Mouse (Mus musculus) liver, postnatal 0 days (tissue): ENCODE measurements around the gene Zc3h7b. TPM values are rescaled to one million over a fixed set of nuclear protein-coding genes. Genes with fewer than 3 reads are reported as not detected.

Experiments
- ATAC-seq: fragments of 200-750 bp; cut with Nextera tagmentation; 2 replicates; pipeline ENCODE4 v1.8.0; 2017; ENCODE audit warnings: mild to moderate bottlenecking, moderate library complexity
- DNase-seq: peaks from one replicate; pipeline ENCODE4 v3.0.0-alpha.2; 2016
- H3K27ac ChIP-seq: fragments of 300-500 bp; sonication (generic); 2 replicates; pipeline ENCODE4 v1.5.1; 2014; ENCODE audit warnings: antibody characterized with exemption, moderate library complexity, mild to moderate bottlenecking, low read depth
- H3K27me3 ChIP-seq: fragments of 300-500 bp; sonication (generic); 2 replicates; pipeline ENCODE4 v1.6.1; 2014; ENCODE audit warnings: low read length, control low read depth, mixed read lengths; ENCODE audit not compliant: insufficient read depth
- H3K36me3 ChIP-seq: fragments of 300-500 bp; sonication (generic); replicated peaks from 2 replicates; pipeline ENCODE4 v1.6.1; 2014; ENCODE audit warnings: mild to moderate bottlenecking, control low read depth, low read length, moderate library complexity, mixed read lengths; ENCODE audit not compliant: insufficient read depth
- H3K4me1 ChIP-seq: fragments of 300-500 bp; sonication (generic); 2 replicates; pipeline ENCODE4 v1.6.1; 2014; ENCODE audit warnings: antibody characterized with exemption, mild to moderate bottlenecking, control low read depth; ENCODE audit not compliant: insufficient read depth
- H3K4me2 ChIP-seq: fragments of 300-500 bp; sonication (generic); 2 replicates; pipeline ENCODE4 v1.6.1; 2014; ENCODE audit warnings: low read depth, mild to moderate bottlenecking, low read length, moderate library complexity, mixed read lengths
- H3K4me3 ChIP-seq: fragments of 300-500 bp; sonication (generic); 2 replicates; pipeline ENCODE4 v1.5.1; 2014; ENCODE audit warnings: low read depth, low read length
- H3K9ac ChIP-seq: fragments of 300-500 bp; sonication (generic); replicated peaks from 2 replicates; pipeline ENCODE4 v1.6.1; 2014; ENCODE audit warnings: mild to moderate bottlenecking, moderate library complexity
- H3K9me3 ChIP-seq: fragments of 300-500 bp; sonication (generic); 2 replicates; pipeline ENCODE4 v1.6.1; 2016; ENCODE audit warnings: mild to moderate bottlenecking, control low read depth, low read length, mixed read lengths
- CTCF ChIP-seq: sonication (generic); IDR thresholded peaks from 2 replicates; pipeline ENCODE4 v1.5.1; 2016; ENCODE audit warnings: antibody characterized with exemption, low read depth
- EP300 ChIP-seq: IDR thresholded peaks from 2 replicates; pipeline ENCODE4 v1.6.1; 2016; ENCODE audit warnings: antibody characterized with exemption, low read depth, mild to moderate bottlenecking
- WGBS: fragments of 180-500 bp; shearing (Covaris S2); extraction: QIAGEN DNeasy Blood & Tissue Kit; methylation state at CpG from one replicate; pipeline ENCODE4 v1.1.7; 2014; ENCODE audit not compliant: insufficient replicate concordance; 5-methylcytosine and 5-hydroxymethylcytosine counted together
- polyA plus RNA-seq: library from polyadenylated mRNA; unstranded; fragments of >200 nt; fragmentation: Nextera tagmentation; extraction: Ambion mirVana; gene quantifications from 2 replicates; pipeline ENCODE4 v1.2.1, GENCODE M21; 2015

Gene Zc3h7b
- polyA plus RNA-seq, 1 experiment from 2014 or later, result 4.2 TPM

DNA sequence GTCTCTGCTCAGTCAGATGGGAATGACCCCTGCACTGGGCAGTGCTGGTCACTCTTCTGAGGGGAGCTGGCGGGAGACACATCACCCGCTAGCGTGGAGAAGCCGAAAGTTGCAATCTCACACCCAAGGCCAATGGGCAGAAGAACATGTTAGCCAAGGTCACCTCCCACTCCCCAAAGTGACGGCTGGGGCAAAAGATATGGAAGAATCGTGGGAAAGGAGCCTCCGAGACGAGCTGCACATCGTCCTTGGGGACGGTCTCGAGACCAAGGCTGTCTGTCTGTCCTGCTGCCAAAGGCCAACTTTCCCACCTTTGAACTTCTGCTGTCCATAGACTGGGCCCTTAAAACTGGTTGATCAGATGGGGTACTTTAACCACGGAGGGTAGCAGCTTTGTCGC lies 42.7 kb downstream of the Zc3h7b start:
- Histone ChIP-seq H3K9me3 (no peaks in the 10 kb centered on the region), H3K27ac (no peak overlapping the region), H3K36me3 (peaks cover 30% of the 10 kb centered on the region), H3K4me3 (no peak overlapping the region), H3K9ac (no peak overlapping the region), H3K27me3 (no peaks in the 10 kb centered on the region), H3K4me2 (no peak overlapping the region), H3K4me1 (no peaks in the 10 kb centered on the region)
- TF ChIP-seq EP300 (no peak), CTCF (no peak)
- ATAC-seq, result no peak
- DNase-seq, result no peak
- 82% methylated on average over 13 of the region's 13 CpGs for WGBS

DNA sequence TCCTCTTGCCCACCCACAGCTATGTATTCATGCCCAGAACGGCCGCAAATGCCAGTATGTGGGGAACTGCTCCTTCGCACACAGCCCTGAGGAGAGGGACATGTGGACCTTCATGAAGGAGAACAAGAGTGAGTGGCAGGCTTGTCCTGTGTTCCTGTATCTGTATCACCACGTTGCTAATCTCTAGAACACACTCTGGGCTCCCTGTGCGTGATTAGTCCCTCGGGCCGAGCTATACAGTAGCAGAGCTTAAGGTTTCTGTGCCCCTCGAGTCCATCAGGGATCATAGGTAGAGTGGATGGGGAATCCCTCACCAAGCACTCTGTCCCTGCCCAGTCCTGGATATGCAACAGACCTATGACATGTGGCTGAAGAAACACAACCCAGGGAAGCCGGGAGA lies 47.6 kb downstream of the Zc3h7b start:
- TF ChIP-seq EP300 (no peak), CTCF (no peak)
- Histone ChIP-seq H3K27me3 (no peaks in the 10 kb centered on the region), H3K4me2 (no peak overlapping the region), H3K4me3 (no peak overlapping the region), H3K9me3 (no peaks in the 10 kb centered on the region), H3K4me1 (no peaks in the 10 kb centered on the region), H3K36me3 (peaks cover 4% of the 10 kb centered on the region), H3K9ac (no peak overlapping the region), H3K27ac (no peak overlapping the region)
- ATAC-seq (no peak), DNase-seq (no peak)
- 78% methylated on average over 9 of the region's 9 CpGs for WGBS

DNA sequence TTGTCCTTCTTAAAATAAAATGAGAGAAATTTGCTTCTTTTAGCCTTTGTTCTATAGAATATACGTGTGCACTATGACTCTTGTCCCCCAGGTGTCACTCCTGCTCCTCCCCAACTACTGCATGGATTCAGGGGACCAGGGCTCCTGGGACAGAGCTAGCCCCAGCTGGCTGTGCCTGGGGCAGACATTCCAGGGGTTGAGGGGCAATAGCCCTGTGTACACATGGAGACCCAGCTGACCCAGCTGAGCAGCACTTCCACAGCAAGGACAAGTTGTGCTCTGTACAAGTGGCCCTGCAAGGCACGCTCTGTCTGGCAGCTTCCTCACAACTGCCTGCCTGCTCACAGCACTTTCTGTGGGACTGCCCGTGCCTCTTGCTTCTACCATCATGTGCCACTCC lies 51.4 kb downstream of the Zc3h7b start:
- TF ChIP-seq CTCF (peak; percentile 73), EP300 (no peak)
- H3K9me3 ChIP-seq, result no peaks in the 10 kb centered on the region
- H3K36me3 ChIP-seq, result peaks cover 3% of the 10 kb centered on the region; the same call in 1 of the 2 replicates
- no peak overlapping the region for H3K27ac ChIP-seq
- peak; percentile 56; the same call in 1 of the 2 replicates for ATAC-seq
- no peak overlapping the region for H3K4me3 ChIP-seq
- H3K4me1 ChIP-seq, result 0 out of 2 replicates have a peak, but pooled peaks cover 3% of the 10 kb centered on the region
- no peak overlapping the region for H3K9ac ChIP-seq
- no peak overlapping the region for H3K4me2 ChIP-seq
- WGBS, result 65% methylated on average over 3 of the region's 3 CpGs
- H3K27me3 ChIP-seq, result no peaks in the 10 kb centered on the region
- DNase-seq, result no peak

DNA sequence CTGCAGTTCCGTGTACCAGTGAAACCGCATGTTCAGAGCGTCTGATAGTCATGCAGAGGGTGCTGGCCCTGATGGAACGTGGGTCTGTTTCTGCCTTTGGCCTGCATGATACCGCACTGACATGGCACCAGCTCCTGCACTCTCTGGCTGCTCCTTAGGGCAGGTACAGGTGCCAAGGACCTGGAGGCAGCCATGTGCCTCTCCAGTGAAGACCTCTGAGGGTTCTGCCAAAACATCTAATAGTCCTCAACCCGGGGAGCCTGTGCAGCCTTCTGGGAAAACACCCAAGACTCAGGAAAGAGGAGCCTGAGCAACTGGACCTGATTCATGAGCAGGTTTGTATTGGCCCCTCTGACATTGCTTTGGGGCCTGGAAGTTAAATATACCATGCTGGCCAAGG lies 53.0 kb downstream of the Zc3h7b start:
- Histone ChIP-seq H3K9me3 (no peaks in the 10 kb centered on the region), H3K27ac (no peak overlapping the region), H3K4me1 (peaks cover 15% of the 10 kb centered on the region), H3K4me3 (no peak overlapping the region), H3K27me3 (no peaks in the 10 kb centered on the region), H3K4me2 (no peak overlapping the region), H3K9ac (no peak overlapping the region), H3K36me3 (no peaks in the 10 kb centered on the region; the same call in 1 of the 2 replicates)
- DNase-seq, result no peak
- no peak for ATAC-seq
- 80% methylated on average over 6 of the region's 6 CpGs for WGBS
- TF ChIP-seq CTCF, result no peak

DNA sequence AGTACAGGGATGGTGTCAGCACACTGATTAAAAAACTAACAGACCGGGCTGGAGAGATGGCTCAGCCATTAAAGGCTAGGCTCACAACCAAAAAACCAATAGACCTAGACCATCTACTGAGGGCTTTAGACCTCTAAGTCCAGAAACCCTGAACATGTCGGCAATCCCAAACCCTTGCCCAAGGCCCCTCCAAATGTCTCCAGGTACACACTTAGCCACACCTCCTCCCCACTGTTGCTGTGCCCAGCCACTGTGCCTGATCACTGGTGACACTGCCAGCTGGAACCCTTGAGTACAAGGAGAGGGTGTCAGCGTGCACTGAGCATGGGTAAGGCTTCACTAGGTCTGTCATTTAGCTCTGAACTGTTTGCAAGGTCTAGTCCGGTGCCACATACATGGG lies 53.6 kb downstream of the Zc3h7b start:
- DNase-seq, result no peak
- Histone ChIP-seq H3K27me3 (no peaks in the 10 kb centered on the region), H3K9ac (no peak overlapping the region), H3K9me3 (no peaks in the 10 kb centered on the region), H3K4me2 (no peak overlapping the region), H3K36me3 (no peaks in the 10 kb centered on the region), H3K27ac (no peak overlapping the region), H3K4me3 (no peak overlapping the region), H3K4me1 (peaks cover 21% of the 10 kb centered on the region)
- 78% methylated on average over 4 of the region's 4 CpGs for WGBS
- TF ChIP-seq CTCF (no peak), EP300 (no peak)
- no peak for ATAC-seq

DNA sequence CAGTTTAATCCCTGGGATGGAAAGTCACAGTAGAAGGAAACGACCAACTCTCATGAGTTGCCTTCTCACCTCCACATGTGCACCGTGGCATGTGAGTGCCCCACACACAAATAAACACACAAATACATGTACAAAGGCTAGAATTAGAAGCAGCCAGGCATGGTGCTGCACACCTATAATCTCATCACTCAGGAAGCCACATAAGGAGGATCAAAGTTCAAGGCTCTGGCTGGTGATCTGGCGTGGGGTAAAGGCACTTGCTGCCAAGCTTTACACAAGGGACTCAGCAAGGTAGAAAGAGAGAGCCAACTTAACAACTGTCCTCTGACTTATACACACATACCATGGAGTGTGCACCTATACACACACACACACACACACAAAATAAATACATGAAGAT lies 55.5 kb downstream of the Zc3h7b start:
- Histone ChIP-seq H3K9me3 (no peaks in the 10 kb centered on the region), H3K4me1 (peaks cover 21% of the 10 kb centered on the region), H3K27ac (no peak overlapping the region), H3K4me3 (no peak overlapping the region), H3K4me2 (no peak overlapping the region), H3K9ac (no peak overlapping the region), H3K36me3 (no peaks in the 10 kb centered on the region), H3K27me3 (no peaks in the 10 kb centered on the region)
- TF ChIP-seq CTCF, result no peak
- TF ChIP-seq EP300, result no peak
- ATAC-seq, result no peak
- 71% methylated on average over 3 of the region's 3 CpGs for WGBS
- no peak for DNase-seq
